ENCODE assay signal across 8 mouse cellular contexts in the genomic region with DNA sequence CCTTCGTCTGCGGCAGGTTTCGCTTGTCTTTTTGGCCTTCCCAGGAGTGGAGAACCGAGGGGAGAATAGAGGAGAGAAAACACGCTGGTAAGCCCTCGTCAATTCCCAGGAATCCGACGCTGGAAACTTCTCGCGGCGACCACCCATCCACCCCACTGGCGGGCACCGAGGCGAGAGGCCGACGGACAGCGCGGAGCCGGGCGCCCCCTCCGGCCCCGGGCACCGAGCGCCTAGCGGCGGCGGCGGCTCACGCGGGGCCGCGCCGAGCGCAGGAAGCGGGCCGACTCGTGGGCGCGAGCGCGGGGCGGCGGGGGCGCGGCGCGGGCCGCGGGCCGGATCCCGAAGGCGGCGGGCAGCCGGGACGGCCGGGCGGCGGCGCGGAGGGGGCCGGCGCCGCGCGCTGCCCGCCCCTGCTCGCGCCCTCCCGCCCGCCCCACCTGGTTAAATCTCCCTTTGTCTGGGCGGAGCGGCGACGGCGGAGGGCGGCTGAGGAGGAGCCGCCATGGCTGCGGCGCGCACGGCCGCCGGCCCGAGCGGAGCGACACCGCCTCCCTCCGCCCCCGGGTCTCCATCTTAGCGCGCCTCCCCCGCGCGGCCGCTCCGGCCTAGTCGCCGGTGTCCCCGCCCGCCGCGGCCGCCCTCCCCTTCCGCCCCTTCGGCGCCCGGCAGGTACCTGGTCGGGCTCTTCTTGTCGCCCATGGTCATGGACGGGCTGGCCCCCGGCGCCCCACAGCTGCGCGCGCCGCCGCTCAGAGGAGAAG. TPM values are rescaled to one million over a fixed set of nuclear protein-coding genes. Genes with fewer than 3 reads are reported as not detected.
A peak's percentile ranks its signal among the peaks of the same experiment; 100 is the strongest.
DNase-seq lines count a peak whose midpoint lies in the region; ATAC-seq and TF ChIP-seq lines count a peak whose summit lies in the region.

No protein-coding gene starts in this region.

- H3K27ac ChIP-seq in ES-Bruce4 (ENCODE audit: insufficient read depth, low read length): peak overlapping the region; percentile 90
- peak overlapping the region; percentile 98 for H3K27ac ChIP-seq in forebrain, embryonic 14.5 days (ENCODE audit: low read depth, low read length)

- DNase-seq in cerebellum, adult 11 months: peak; percentile 76
- peak; percentile 69 for DNase-seq in forebrain, embryonic 14.5 days (ENCODE audit: low spot score)
- DNase-seq in heart, postnatal 14 days: peak; percentile 72 to 83
- DNase-seq in layer of hippocampus, adult 18-20 months (ENCODE audit: low spot score in 2 of 2): peak; percentile 40 to 61
- peak; percentile 80 for DNase-seq in lung, adult 2 months
- peak; percentile 81 for DNase-seq in testis, postnatal 14 days (ENCODE audit: low spot score)

- no peak for TF ChIP-seq CTCF in ES-Bruce4 (IDR thresholded peaks at IDR 0.05; ENCODE audit: low read depth, low read length)
- TF ChIP-seq CTCF in lung, adult 2 months (IDR thresholded peaks at IDR 0.05; ENCODE audit: insufficient read depth, low read length): no peak

- H3K4me1 ChIP-seq in ES-Bruce4 (ENCODE audit: control insufficient read depth, insufficient read depth, low read length): peaks cover 6% of the 10 kb centered on the region
- H3K4me1 ChIP-seq in forebrain, embryonic 14.5 days (ENCODE audit: control insufficient read depth, insufficient read depth, low read length): peaks cover 23% of the 10 kb centered on the region
- peaks cover 9% of the 10 kb centered on the region for H3K4me1 ChIP-seq in lung, adult 2 months (ENCODE audit: control insufficient read depth, insufficient read depth, low read length)

- H3K9ac ChIP-seq in ES-Bruce4 (ENCODE audit: low read depth, poor library complexity, severe bottlenecking): peak overlapping the region; percentile 98
- peak overlapping the region; percentile 95 for H3K9ac ChIP-seq in forebrain, embryonic 14.5 days (ENCODE audit: low read length)

- peak; percentile 75 for ATAC-seq in forebrain, embryonic 14.5 days
- peak; percentile 29 for ATAC-seq in neutrophil, adult 5-6 weeks (ENCODE audit: extremely low read depth, insufficient number of reproducible peaks, low FRiP score, poor library complexity, severe bottlenecking)

- no peaks in the 10 kb centered on the region for H3K9me3 ChIP-seq in ES-Bruce4 (replicated peaks; ENCODE audit: control insufficient read depth, insufficient read depth, low read length, poor library complexity, severe bottlenecking)
- H3K9me3 ChIP-seq in forebrain, embryonic 14.5 days (replicated peaks; ENCODE audit: control insufficient read depth, low read length): no peaks in the 10 kb centered on the region

- intact Hi-C loops in heart, postnatal 14 days (cut with DNase I): loop anchor here (5.0 to 10.0 kb wide), 4 partner anchors 124 to 482 kb away; no protein-coding TSS in a partner anchor

- H3K4me2 ChIP-seq in forebrain, embryonic 14.5 days (ENCODE audit: low read length): peak overlapping the region; percentile 91

- TF ChIP-seq EP300 in ES-Bruce4 (IDR thresholded peaks at IDR 0.05; ENCODE audit: insufficient read depth, low read depth, low read length): no peak

- H3K4me3 ChIP-seq in ES-Bruce4 (ENCODE audit: low read depth, low read length): peak overlapping the region; percentile 98
- H3K4me3 ChIP-seq in forebrain, embryonic 14.5 days (ENCODE audit: low read depth, low read length): peak overlapping the region; percentile 68
- peak overlapping the region; percentile 69 for H3K4me3 ChIP-seq in lung, adult 2 months (replicated peaks; ENCODE audit: extremely low read depth, low read depth, low read length)

- H3K36me3 ChIP-seq in ES-Bruce4 (ENCODE audit: control insufficient read depth, insufficient read depth, low read length, poor library complexity, severe bottlenecking): peaks cover 16% of the 10 kb centered on the region
- no peaks in the 10 kb centered on the region for H3K36me3 ChIP-seq in forebrain, embryonic 14.5 days (ENCODE audit: control insufficient read depth, insufficient read depth, low read length)

- no peak for TF ChIP-seq POLR2A in ES-Bruce4 (IDR thresholded peaks at IDR 0.05; ENCODE audit: insufficient read depth, low read length)
- no peak for TF ChIP-seq POLR2A in lung, adult 2 months (IDR thresholded peaks at IDR 0.05; ENCODE audit: borderline replicate concordance, extremely low read depth, low read depth, low read length)

- WGBS in forebrain, embryonic 14.5 days: under 1% methylated on average over 27 of the region's 117 CpGs
- under 1% methylated on average over 79 of the region's 117 CpGs for WGBS in lung, adult 2 months

- H3K27me3 ChIP-seq in ES-Bruce4 (ENCODE audit: control insufficient read depth, insufficient read depth, low read length, poor library complexity, severe bottlenecking): no peaks in the 10 kb centered on the region
- 0 out of 2 replicates have a peak, but pooled peaks cover 2% of the 10 kb centered on the region for H3K27me3 ChIP-seq in forebrain, embryonic 14.5 days (replicated peaks; ENCODE audit: control insufficient read depth, insufficient read depth, low read length)

RNA-seq across cellular contexts. Expression of gene Rybp, which starts 0.5 kb away (rescaled TPM):
- 124 and 129 TPM in 2 replicates for polyA plus RNA-seq in ES-Bruce4 (2011; ENCODE audit: insufficient read depth, insufficient read length, low read depth, missing spikeins)
- polyA plus RNA-seq in forebrain, embryonic 14.5 days (2014; fragmentation: Nextera tagmentation; extraction: Ambion mirVana): 16.7 and 16.9 TPM in 2 replicates
- total RNA-seq in heart, postnatal 14 days (2021): 10 to 100 TPM; 16.7 to 17.6 TPM
- 10 to 100 TPM; 57.0 to 57.9 TPM for total RNA-seq in layer of hippocampus, adult 18-20 months (2021)
- polyA plus RNA-seq in lung, adult 2 months (2012; rRNA removed): 26.1 and 30.6 TPM in 2 replicates
- 46.5 and 71.1 TPM in 2 replicates for total RNA-seq in neutrophil, adult 5-6 weeks (2017)

Comparison
In these comparisons a context has a peak if more than half of its experiments do, and no peak if none do; other contexts are left out.
1. Peak in every context shown above with its lines: DNase-seq, ATAC-seq, H3K4me3 ChIP-seq and H3K27ac ChIP-seq.